Mouse (Mus musculus) intestine, embryonic 15.5 days (tissue): ENCODE data around the gene Edf1. TPM values are rescaled to one million over a fixed set of nuclear protein-coding genes. Genes with fewer than 3 reads are reported as not detected.

Experiments
- ATAC-seq: fragments of 200-750 bp; cut with Nextera tagmentation; 2 replicates; pipeline ENCODE4 v1.8.0; 2017; ENCODE audit warnings: moderate TSS enrichment, moderate library complexity
- H3K27ac ChIP-seq: fragments of 300-500 bp; sonication (generic); 2 replicates; pipeline ENCODE4 v1.5.1; 2015; ENCODE audit warnings: mild to moderate bottlenecking, inconsistent platforms
- H3K27me3 ChIP-seq: fragments of 300-500 bp; sonication (generic); replicated peaks from 2 replicates; pipeline ENCODE4 v1.6.1; 2015; ENCODE audit warnings: inconsistent platforms
- H3K36me3 ChIP-seq: fragments of 300-500 bp; sonication (generic); 2 replicates; pipeline ENCODE4 v1.6.1; 2015; ENCODE audit warnings: inconsistent platforms
- H3K4me1 ChIP-seq: fragments of 300-500 bp; sonication (generic); replicated peaks from 2 replicates; pipeline ENCODE4 v1.6.1; 2015; ENCODE audit warnings: inconsistent platforms
- H3K4me2 ChIP-seq: fragments of 300-500 bp; sonication (generic); replicated peaks from 2 replicates; pipeline ENCODE4 v1.6.1; 2015; ENCODE audit warnings: mild to moderate bottlenecking, inconsistent platforms
- H3K4me3 ChIP-seq: fragments of 300-500 bp; sonication (generic); replicated peaks from 2 replicates; pipeline ENCODE4 v1.5.1; 2015; ENCODE audit warnings: inconsistent platforms
- H3K9ac ChIP-seq: fragments of 300-500 bp; sonication (generic); 2 replicates; pipeline ENCODE4 v1.6.1; 2015; ENCODE audit warnings: inconsistent platforms
- H3K9me3 ChIP-seq: fragments of 300-500 bp; sonication (generic); 2 replicates; pipeline ENCODE4 v1.6.1; 2016; ENCODE audit warnings: inconsistent platforms
- WGBS: fragments of 180-500 bp; shearing (Covaris S2); methylation state at CpG from one replicate; pipeline ENCODE4 v1.1.7; 2015; 5-methylcytosine and 5-hydroxymethylcytosine counted together
- polyA plus RNA-seq: library from polyadenylated mRNA; unstranded; fragments of >200 nt; fragmentation: Nextera tagmentation; extraction: Ambion mirVana; gene quantifications from 2 replicates; pipeline ENCODE4 v1.2.1, GENCODE M21; 2015

The Edf1 gene
- 339 and 367 TPM in 2 replicates for polyA plus RNA-seq

DNA sequence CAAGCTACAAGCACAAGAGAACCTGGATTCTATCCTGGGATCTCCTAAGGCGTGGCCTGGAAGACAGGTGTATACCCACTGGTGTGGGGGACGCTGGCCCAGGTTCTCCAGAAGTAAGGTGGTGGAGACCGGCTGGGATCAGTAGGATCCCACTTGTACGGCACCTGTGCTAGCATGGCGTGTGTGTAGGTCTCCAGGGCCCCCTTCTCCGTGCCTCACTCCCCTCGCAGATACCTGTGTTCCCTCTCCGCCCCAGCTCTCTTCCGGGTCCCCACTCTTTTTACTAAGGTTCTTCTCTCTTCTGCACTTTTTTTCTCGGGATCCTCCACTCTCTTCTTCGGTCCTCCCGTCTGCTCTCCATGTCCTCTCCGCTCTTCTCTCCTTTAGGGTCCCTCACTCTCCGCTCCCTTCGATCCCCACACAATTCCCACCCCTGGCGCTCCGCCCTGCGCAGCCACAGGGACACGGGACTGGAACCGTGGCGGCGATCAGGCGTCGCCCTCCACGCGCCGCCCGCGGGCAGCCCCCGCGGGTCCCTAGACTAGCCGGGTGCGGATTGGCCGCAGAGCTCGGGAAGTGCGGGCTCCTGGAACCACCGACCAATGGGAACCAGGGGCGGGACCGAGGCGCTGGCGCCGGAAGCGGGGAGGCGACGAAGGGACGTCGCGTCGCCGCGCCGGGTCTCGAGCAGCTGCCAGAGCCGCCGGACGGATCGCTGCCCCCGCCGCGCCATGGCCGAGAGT is at the start of gene Edf1:
TSS of gene Edf1 (plus strand) at position 627 of the 743 bp plus-strand sequence.
- no peaks in the 10 kb centered on the region for H3K27me3 ChIP-seq
- no peaks in the 10 kb centered on the region for H3K9me3 ChIP-seq
- ATAC-seq, result peak; percentile 95
- H3K36me3 ChIP-seq, result peaks cover 21% of the 10 kb centered on the region
- peak within 1 kb of the TSS; percentile 83 for H3K27ac ChIP-seq
- H3K4me1 ChIP-seq, result peaks cover 17% of the 10 kb centered on the region
- H3K9ac ChIP-seq, result peak within 1 kb of the TSS; percentile 84
- peak within 1 kb of the TSS; percentile 98 for H3K4me3 ChIP-seq
- under 1% methylated on average over 61 of the region's 61 CpGs for WGBS
- peak within 1 kb of the TSS; percentile 91 for H3K4me2 ChIP-seq

GRCm38 (mm10) chr2:25509912-25510311 is 47.7 kb upstream of the Edf1 start:
- Histone ChIP-seq H3K9me3 (no peaks in the 10 kb centered on the region), H3K4me3 (no peak overlapping the region), H3K27ac (no peak overlapping the region), H3K27me3 (no peaks in the 10 kb centered on the region), H3K9ac (no peak overlapping the region), H3K4me1 (no peaks in the 10 kb centered on the region), H3K4me2 (no peak overlapping the region), H3K36me3 (peaks cover 6% of the 10 kb centered on the region)
- no peak for ATAC-seq
- WGBS, result 72% methylated on average over 3 of the region's 3 CpGs

GRCm38 (mm10) chr2:25526510-25527302 is 30.9 kb upstream of the Edf1 start:
- Histone ChIP-seq H3K4me3 (no peak overlapping the region), H3K9me3 (no peaks in the 10 kb centered on the region), H3K4me1 (no peaks in the 10 kb centered on the region), H3K36me3 (peaks cover 66% of the 10 kb centered on the region), H3K27me3 (no peaks in the 10 kb centered on the region), H3K27ac (no peak overlapping the region), H3K4me2 (no peak overlapping the region), H3K9ac (no peak overlapping the region)
- WGBS, result 88% methylated on average over 9 of the region's 9 CpGs
- no peak for ATAC-seq

DNA sequence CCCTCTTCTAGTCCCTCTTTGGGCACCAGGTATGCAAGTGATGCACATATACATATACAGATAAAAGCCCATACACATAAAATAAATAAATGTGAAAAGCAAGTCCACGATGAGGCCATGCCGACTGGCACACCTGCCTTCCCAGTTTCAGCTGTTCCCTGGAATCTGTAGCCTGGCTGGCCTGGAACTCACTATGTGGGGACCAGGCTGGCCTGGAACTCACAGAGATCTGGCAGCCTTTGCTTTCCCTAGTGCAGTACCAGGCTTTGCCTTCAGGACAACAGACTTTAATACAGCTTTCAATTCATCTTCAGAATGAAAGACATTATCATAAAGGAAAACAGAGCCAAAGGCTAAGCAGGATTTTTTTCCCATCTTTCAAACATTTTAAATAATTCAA is 23.9 kb upstream of the Edf1 start:
- no peak for ATAC-seq
- Histone ChIP-seq H3K27me3 (no peaks in the 10 kb centered on the region), H3K4me3 (no peak overlapping the region), H3K4me1 (no peaks in the 10 kb centered on the region), H3K27ac (no peak overlapping the region), H3K4me2 (no peak overlapping the region), H3K9ac (no peak overlapping the region), H3K9me3 (no peaks in the 10 kb centered on the region), H3K36me3 (peaks cover 34% of the 10 kb centered on the region)
- WGBS, result 88% methylated on average over 2 of the region's 2 CpGs

DNA sequence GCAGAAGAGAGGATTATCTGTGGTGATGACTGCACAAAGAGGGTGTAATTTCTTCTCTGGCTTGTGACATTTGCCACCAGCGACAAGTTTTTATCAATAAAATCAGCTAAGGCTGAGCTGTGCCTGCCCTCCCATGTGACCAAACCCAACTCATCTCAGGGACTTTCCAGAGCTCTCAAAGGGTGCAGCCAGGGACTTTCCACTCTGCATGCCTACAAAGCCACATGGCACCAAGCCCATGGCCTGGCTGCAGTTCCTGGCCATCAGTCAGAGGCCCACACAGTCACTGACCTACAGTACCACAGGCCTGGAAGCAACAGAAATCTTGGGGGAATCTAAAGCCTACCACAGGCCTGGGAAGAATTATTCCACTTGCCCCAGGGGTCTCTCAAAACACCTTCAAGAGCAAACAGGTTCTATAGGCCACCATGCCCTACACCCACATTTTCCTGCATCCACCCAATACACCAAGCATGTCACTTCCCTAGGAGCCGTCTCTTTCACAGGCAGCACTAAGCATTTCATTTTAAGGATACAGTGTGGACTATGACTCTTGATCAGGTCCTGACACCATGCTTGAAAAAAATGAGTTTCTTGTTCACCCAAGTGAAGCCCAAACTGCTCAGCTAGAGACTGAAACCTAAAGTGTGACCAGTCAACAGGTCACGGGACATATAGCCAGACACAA is 23.3 kb upstream of the Edf1 start:
- Histone ChIP-seq H3K27me3 (no peaks in the 10 kb centered on the region), H3K9ac (no peak overlapping the region), H3K27ac (no peak overlapping the region), H3K9me3 (no peaks in the 10 kb centered on the region), H3K4me2 (no peak overlapping the region), H3K4me1 (no peaks in the 10 kb centered on the region), H3K4me3 (no peak overlapping the region), H3K36me3 (peaks cover 30% of the 10 kb centered on the region)
- WGBS, result 87% methylated on average over 3 of the region's 3 CpGs
- no peak for ATAC-seq

- Histone ChIP-seq H3K4me1 (no peaks in the 10 kb centered on the region), H3K9ac (no peak overlapping the region), H3K4me2 (no peak overlapping the region), H3K36me3 (peaks cover 29% of the 10 kb centered on the region), H3K27ac (no peak overlapping the region), H3K27me3 (no peaks in the 10 kb centered on the region), H3K9me3 (no peaks in the 10 kb centered on the region), H3K4me3 (no peak overlapping the region)
- ATAC-seq, result no peak
- WGBS, result 89% methylated on average over 2 of the region's 2 CpGs
These were observed 22.8 kb upstream of the Edf1 start for GRCm38 (mm10) chr2:25534866-25535182.

DNA sequence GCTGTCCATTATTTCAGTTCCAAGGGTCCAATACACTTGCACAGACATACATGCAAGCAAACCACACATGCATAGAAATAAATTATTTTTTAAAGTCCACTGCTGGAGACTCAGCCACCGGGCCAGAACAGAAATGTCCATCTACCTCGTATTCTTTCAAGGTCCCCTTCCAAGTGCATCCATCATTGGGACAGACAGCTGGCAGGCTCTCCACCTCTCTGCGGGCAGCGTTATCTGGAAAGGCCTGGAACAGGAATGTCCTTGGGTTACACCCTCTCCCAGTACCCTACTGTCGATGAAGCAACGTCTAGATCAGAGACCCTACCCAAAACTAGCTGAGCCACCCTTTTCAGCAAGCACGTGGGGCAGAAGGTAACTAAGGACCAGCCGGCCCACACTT is 21.1 kb upstream of the Edf1 start:
- no peak overlapping the region for H3K4me2 ChIP-seq
- 84% methylated on average over 8 of the region's 8 CpGs for WGBS
- H3K4me1 ChIP-seq, result 0 out of 2 replicates have a peak, but pooled peaks cover under 1% of the 10 kb centered on the region
- H3K27me3 ChIP-seq, result no peaks in the 10 kb centered on the region
- no peak overlapping the region for H3K9ac ChIP-seq
- no peak overlapping the region for H3K4me3 ChIP-seq
- peaks cover 22% of the 10 kb centered on the region for H3K36me3 ChIP-seq
- H3K27ac ChIP-seq, result no peak overlapping the region
- no peaks in the 10 kb centered on the region for H3K9me3 ChIP-seq
- no peak for ATAC-seq

GRCm38 (mm10) chr2:25540541-25540948 is 17.1 kb upstream of the Edf1 start:
- Histone ChIP-seq H3K27me3 (no peaks in the 10 kb centered on the region), H3K4me3 (no peak overlapping the region), H3K9ac (no peak overlapping the region), H3K4me2 (no peak overlapping the region), H3K27ac (no peak overlapping the region), H3K9me3 (no peaks in the 10 kb centered on the region), H3K4me1 (0 out of 2 replicates have a peak, but pooled peaks cover 7% of the 10 kb centered on the region), H3K36me3 (peaks cover 17% of the 10 kb centered on the region)
- no peak for ATAC-seq
- WGBS, result 93% methylated on average over 4 of the region's 4 CpGs

GRCm38 (mm10) chr2:25541644-25542367 is 15.8 kb upstream of the Edf1 start:
- ATAC-seq, result no peak
- Histone ChIP-seq H3K36me3 (peaks cover 7% of the 10 kb centered on the region), H3K9ac (no peak overlapping the region), H3K27ac (no peak overlapping the region), H3K4me3 (no peak overlapping the region), H3K27me3 (no peaks in the 10 kb centered on the region), H3K4me2 (no peak overlapping the region), H3K4me1 (peaks cover 12% of the 10 kb centered on the region), H3K9me3 (no peaks in the 10 kb centered on the region)
- WGBS, result 72% methylated on average over 10 of the region's 10 CpGs

GRCm38 (mm10) chr2:25545996-25546810 is 11.4 kb upstream of the Edf1 start:
- Histone ChIP-seq H3K4me1 (peaks cover 12% of the 10 kb centered on the region), H3K27ac (peak overlapping the region; percentile 75), H3K36me3 (no peaks in the 10 kb centered on the region), H3K4me2 (peak overlapping the region; percentile 72), H3K9me3 (no peaks in the 10 kb centered on the region), H3K27me3 (no peaks in the 10 kb centered on the region), H3K9ac (peak overlapping the region; percentile 73), H3K4me3 (peak overlapping the region; percentile 71)
- ATAC-seq, result peak; percentile 83
- 7% methylated on average over 42 of the region's 43 CpGs for WGBS

- H3K27ac ChIP-seq, result peak within 1 kb of the TSS; percentile 75
- peak; percentile 100 for ATAC-seq
- WGBS, result 3% methylated on average over 48 of the region's 48 CpGs
These were observed 10.7 kb upstream of the Edf1 start, which contains the start of gene Traf2 for GRCm38 (mm10) chr2:25546811-25547491. Gene Traf2 (minus strand): TSS chr2:25546940.

More at GRCm38 (mm10) chr2:25546811-25547491, 10.7 kb upstream of the Edf1 start, which contains the start of gene Traf2:
- H3K9ac ChIP-seq, result peak within 1 kb of the TSS; percentile 73
- H3K9me3 ChIP-seq, result no peaks in the 10 kb centered on the region
- peaks cover 9% of the 10 kb centered on the region for H3K4me1 ChIP-seq
- H3K36me3 ChIP-seq, result no peaks in the 10 kb centered on the region
- peak within 1 kb of the TSS; percentile 71 for H3K4me3 ChIP-seq
- peak within 1 kb of the TSS; percentile 72 for H3K4me2 ChIP-seq
- H3K27me3 ChIP-seq, result no peaks in the 10 kb centered on the region
